Mouse (Mus musculus) heart, embryonic 12.5 days (tissue): Measurements from ENCODE around the gene Pecam1. TPM values are rescaled to one million over a fixed set of nuclear protein-coding genes. Genes with fewer than 3 reads are reported as not detected.
"Not testable (repeated sequence)": the region's sequence is repeated elsewhere in the genome, so short reads cannot be mapped to it uniquely, and the experiment has no call there.

ENCODE experiments used
- ATAC-seq: fragments of 200-750 bp; cut with Nextera tagmentation; 2 replicates; pipeline ENCODE4 v1.8.0; 2017; ENCODE audit warnings: moderate TSS enrichment, moderate library complexity; ENCODE audit not compliant: insufficient number of reproducible peaks, low FRiP score
- H3K27ac ChIP-seq: fragments of 300-500 bp; sonication (generic); 2 replicates; pipeline ENCODE4 v1.5.1; 2016; ENCODE audit warnings: mild to moderate bottlenecking, moderate library complexity; ENCODE audit not compliant: poor library complexity, severe bottlenecking
- H3K27me3 ChIP-seq: fragments of 300-500 bp; sonication (generic); replicated peaks from 2 replicates; pipeline ENCODE4 v1.6.1; 2016; ENCODE audit warnings: mild to moderate bottlenecking, moderate library complexity
- H3K36me3 ChIP-seq: fragments of 300-500 bp; sonication (generic); 2 replicates; pipeline ENCODE4 v1.6.1; 2016; ENCODE audit warnings: mild to moderate bottlenecking, moderate library complexity
- H3K4me1 ChIP-seq: fragments of 300-500 bp; sonication (generic); replicated peaks from 2 replicates; pipeline ENCODE4 v1.6.1; 2016; ENCODE audit warnings: mild to moderate bottlenecking
- H3K4me2 ChIP-seq: fragments of 300-500 bp; sonication (generic); 2 replicates; pipeline ENCODE4 v1.6.1; 2016; ENCODE audit warnings: mild to moderate bottlenecking, moderate library complexity
- H3K4me3 ChIP-seq: fragments of 300-500 bp; sonication (generic); 2 replicates; pipeline ENCODE4 v1.5.1; 2016; ENCODE audit warnings: mild to moderate bottlenecking
- H3K9ac ChIP-seq: fragments of 300-500 bp; sonication (generic); 2 replicates; pipeline ENCODE4 v1.6.1; 2016; ENCODE audit warnings: mild to moderate bottlenecking, moderate library complexity
- H3K9me3 ChIP-seq: fragments of 300-500 bp; sonication (generic); replicated peaks from 2 replicates; pipeline ENCODE4 v1.6.1; 2016; ENCODE audit warnings: mild to moderate bottlenecking, moderate library complexity
- WGBS: fragments of 180-500 bp; shearing (Covaris S2); methylation state at CpG from one replicate; pipeline ENCODE4 v1.1.7; 2016; 5-methylcytosine and 5-hydroxymethylcytosine counted together
- polyA plus RNA-seq: library from polyadenylated mRNA; unstranded; fragments of >200 nt; fragmentation: Nextera tagmentation; extraction: Ambion mirVana; gene quantifications from 2 replicates; pipeline ENCODE4 v1.2.1, GENCODE M21; 2016

The Pecam1 gene
- polyA plus RNA-seq, 1 experiment from 2014 or later, result 67.9 TPM

- Histone ChIP-seq H3K27me3 (no peaks in the 10 kb centered on the region), H3K4me3 (no peak overlapping the region), H3K27ac (no peak overlapping the region), H3K9ac (no peak overlapping the region), H3K4me1 (peaks cover 10% of the 10 kb centered on the region), H3K36me3 (peaks cover 58% of the 10 kb centered on the region), H3K4me2 (no peak overlapping the region), H3K9me3 (no peaks in the 10 kb centered on the region)
- ATAC-seq, result no peak
- WGBS, result 80% methylated on average over 9 of the region's 9 CpGs
Measured at GRCm38 (mm10) chr11:106782841-106783764, 32.7 kb upstream of the Pecam1 start.

- WGBS, result 86% methylated on average over 7 of the region's 7 CpGs
- H3K4me2 ChIP-seq, H3K27me3 ChIP-seq, H3K4me3 ChIP-seq, ATAC-seq, H3K9ac ChIP-seq, H3K9me3 ChIP-seq, H3K27ac ChIP-seq: not testable (repeated sequence)
- peaks cover 15% of the 10 kb centered on the region for H3K4me1 ChIP-seq
- peaks cover 58% of the 10 kb centered on the region for H3K36me3 ChIP-seq
Measured at GRCm38 (mm10) chr11:106782271-106782670, 31.8 kb upstream of the Pecam1 start.

GRCm38 (mm10) chr11:106780590-106781220 is 30.3 kb upstream of the Pecam1 start:
- Histone ChIP-seq H3K4me3 (no peak overlapping the region), H3K9me3 (no peaks in the 10 kb centered on the region), H3K27ac (peak overlapping the region; percentile 15; the same call in 1 of the 2 replicates), H3K4me2 (no peak overlapping the region), H3K9ac (no peak overlapping the region), H3K4me1 (peaks cover 14% of the 10 kb centered on the region), H3K27me3 (no peaks in the 10 kb centered on the region), H3K36me3 (peaks cover 60% of the 10 kb centered on the region)
- 81% methylated on average over 6 of the region's 6 CpGs for WGBS
- no peak for ATAC-seq

- Histone ChIP-seq H3K27ac (peak overlapping the region; percentile 98), H3K4me1 (peaks cover 8% of the 10 kb centered on the region; the same call in 1 of the 2 replicates), H3K9me3 (no peaks in the 10 kb centered on the region), H3K9ac (no peak overlapping the region), H3K27me3 (no peaks in the 10 kb centered on the region), H3K36me3 (peaks cover 60% of the 10 kb centered on the region), H3K4me2 (peak overlapping the region; percentile 92), H3K4me3 (peak overlapping the region; percentile 96; the same call in 1 of the 2 replicates)
- ATAC-seq, result no peak
- WGBS, result 68% methylated on average over 4 of the region's 4 CpGs
Measured at GRCm38 (mm10) chr11:106780089-106780425, 29.6 kb upstream of the Pecam1 start.

GRCm38 (mm10) chr11:106779388-106780088 is 29.1 kb upstream of the Pecam1 start, which contains the start of gene Polg2:
TSS of gene Polg2 (minus strand) at chr11:106779537.
- H3K4me2 ChIP-seq, result peak within 1 kb of the TSS; percentile 92
- no peaks in the 10 kb centered on the region for H3K27me3 ChIP-seq

GRCm38 (mm10) chr11:106778589-106779387 is 28.4 kb upstream of the Pecam1 start:
- peaks cover 61% of the 10 kb centered on the region for H3K36me3 ChIP-seq
- 2% methylated on average over 39 of the region's 39 CpGs for WGBS

More at GRCm38 (mm10) chr11:106779388-106780088, 29.1 kb upstream of the Pecam1 start, which contains the start of gene Polg2:
- WGBS, result 2% methylated on average over 30 of the region's 30 CpGs
- Histone ChIP-seq H3K9ac (peak within 1 kb of the TSS; percentile 95), H3K27ac (peak within 1 kb of the TSS; percentile 98), H3K36me3 (peaks cover 61% of the 10 kb centered on the region), H3K4me3 (peak within 1 kb of the TSS; percentile 96), H3K9me3 (no peaks in the 10 kb centered on the region), H3K4me1 (peaks cover 8% of the 10 kb centered on the region; the same call in 1 of the 2 replicates)
- ATAC-seq, result peak; percentile 99

GRCm38 (mm10) chr11:106778132-106778531 is 27.7 kb upstream of the Pecam1 start:
- H3K27ac ChIP-seq, result no peak overlapping the region
- H3K4me1 ChIP-seq, result peaks cover 7% of the 10 kb centered on the region; the same call in 1 of the 2 replicates
- peaks cover 61% of the 10 kb centered on the region for H3K36me3 ChIP-seq
- no peak for ATAC-seq
- 90% methylated on average over 7 of the region's 7 CpGs for WGBS
- no peak overlapping the region for H3K4me3 ChIP-seq
- no peaks in the 10 kb centered on the region for H3K27me3 ChIP-seq
- H3K9ac ChIP-seq, result no peak overlapping the region
- peak overlapping the region; percentile 92 for H3K4me2 ChIP-seq
- no peaks in the 10 kb centered on the region for H3K9me3 ChIP-seq

More at GRCm38 (mm10) chr11:106778589-106779387, 28.4 kb upstream of the Pecam1 start:
- ATAC-seq, result peak; percentile 81
- no peaks in the 10 kb centered on the region for H3K9me3 ChIP-seq
- H3K4me1 ChIP-seq, result peaks cover 8% of the 10 kb centered on the region; the same call in 1 of the 2 replicates
- peak overlapping the region; percentile 95 for H3K9ac ChIP-seq
- H3K27ac ChIP-seq, result peak overlapping the region; percentile 98
- H3K27me3 ChIP-seq, result no peaks in the 10 kb centered on the region
- peak overlapping the region; percentile 96 for H3K4me3 ChIP-seq
- H3K4me2 ChIP-seq, result peak overlapping the region; percentile 92

- WGBS, result 89% methylated on average over 3 of the region's 3 CpGs
Measured at GRCm38 (mm10) chr11:106777395-106777794, 27.0 kb upstream of the Pecam1 start.

GRCm38 (mm10) chr11:106776960-106777359 is 26.5 kb upstream of the Pecam1 start:
- no peak overlapping the region for H3K27ac ChIP-seq
- H3K9ac ChIP-seq, result no peak overlapping the region
- no peaks in the 10 kb centered on the region for H3K27me3 ChIP-seq
- no peak overlapping the region for H3K4me3 ChIP-seq
- no peaks in the 10 kb centered on the region for H3K9me3 ChIP-seq
- peaks cover 61% of the 10 kb centered on the region for H3K36me3 ChIP-seq
- H3K4me2 ChIP-seq, result no peak overlapping the region
- ATAC-seq, result no peak
- H3K4me1 ChIP-seq, result peaks cover 6% of the 10 kb centered on the region; the same call in 1 of the 2 replicates
- 93% methylated on average over 4 of the region's 4 CpGs for WGBS

More at GRCm38 (mm10) chr11:106777395-106777794, 27.0 kb upstream of the Pecam1 start:
- H3K27me3 ChIP-seq, result no peaks in the 10 kb centered on the region
- ATAC-seq, result no peak
- no peak overlapping the region for H3K4me2 ChIP-seq
- H3K36me3 ChIP-seq, result peaks cover 61% of the 10 kb centered on the region
- H3K4me1 ChIP-seq, result peaks cover 6% of the 10 kb centered on the region; the same call in 1 of the 2 replicates
- H3K4me3 ChIP-seq, result no peak overlapping the region
- H3K27ac ChIP-seq, result no peak overlapping the region
- no peaks in the 10 kb centered on the region for H3K9me3 ChIP-seq
- no peak overlapping the region for H3K9ac ChIP-seq

- Histone ChIP-seq H3K9me3 (no peaks in the 10 kb centered on the region), H3K4me3 (no peak overlapping the region), H3K4me1 (peaks cover 6% of the 10 kb centered on the region; the same call in 1 of the 2 replicates), H3K9ac (no peak overlapping the region), H3K27ac (no peak overlapping the region), H3K4me2 (no peak overlapping the region), H3K27me3 (no peaks in the 10 kb centered on the region), H3K36me3 (peaks cover 81% of the 10 kb centered on the region)
- no peak for ATAC-seq
- 91% methylated on average over 9 of the region's 9 CpGs for WGBS
Measured at GRCm38 (mm10) chr11:106773061-106773460, 22.6 kb upstream of the Pecam1 start.
